In the genomic region with DNA sequence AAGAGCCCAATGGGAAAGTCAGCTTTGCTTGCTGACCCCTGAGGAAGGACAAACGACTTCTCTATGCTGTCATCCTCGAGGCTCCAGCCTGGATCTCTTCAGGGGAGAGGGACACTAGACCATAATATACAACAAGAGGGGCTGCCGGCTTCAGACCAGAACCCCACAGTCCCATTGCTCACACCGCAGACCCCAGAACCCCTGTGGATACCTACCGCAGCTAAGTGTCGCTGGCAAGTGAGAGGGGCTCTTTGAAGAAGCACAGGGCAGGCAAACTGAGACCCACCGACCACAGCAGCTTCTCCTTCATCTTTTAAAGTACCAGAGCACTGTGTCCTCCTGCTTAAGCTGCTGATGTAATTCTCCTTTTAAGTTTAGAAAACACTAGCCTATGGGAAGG, we compare ENCODE assay signal across 21 mouse cellular contexts. TPM values are rescaled to one million over a fixed set of nuclear protein-coding genes. Genes with fewer than 3 reads are reported as not detected.
DNase-seq lines count a peak whose midpoint lies in the region; ATAC-seq lines count a peak whose summit lies in the region.
"Had no signal": no experiment of that assay in that cellular context is flagged by ENCODE, and none has a peak within 500 bp of the region (broad histone marks: within the 10 kb centered on the region; RNA-seq: fewer than 3 reads in every experiment).

No protein-coding gene starts in this region.

- WGBS in forebrain, embryonic 13.5 days, result 12% methylated on average over 7 of the region's 7 CpGs
- 15% methylated on average over 7 of the region's 7 CpGs for WGBS in forebrain, embryonic 11.5 days
- 12% methylated on average over 7 of the region's 7 CpGs for WGBS in kidney, embryonic 14.5 days
- WGBS in neural tube, embryonic 12.5 days, result 4% methylated on average over 7 of the region's 7 CpGs
- whole genome bisulfite sequencing in neural tube, embryonic 14.5 days, result 3% methylated on average over 7 of the region's 7 CpGs

- no peaks in the 10 kb centered on the region for H3K36me3 ChIP-seq in forebrain, embryonic 13.5 days (ENCODE audit: poor library complexity, severe bottlenecking)
- no peaks in the 10 kb centered on the region for H3K36me3 ChIP-seq in forebrain, embryonic 11.5 days (ENCODE audit: control insufficient read depth, insufficient read depth, low read length)
- H3K36me3 ChIP-seq in kidney, embryonic 14.5 days (ENCODE audit: control insufficient read depth, insufficient read depth, low read length), result no peaks in the 10 kb centered on the region
- H3K36me3 ChIP-seq in neural tube, embryonic 12.5 days, result no peaks in the 10 kb centered on the region
- no peaks in the 10 kb centered on the region for H3K36me3 ChIP-seq in neural tube, embryonic 14.5 days (ENCODE audit: control insufficient read depth, insufficient read depth, low read length)
- H3K36me3 ChIP-seq: limb, embryonic 12.5 days; liver, embryonic 12.5 days had no signal

- H3K27ac ChIP-seq in forebrain, embryonic 13.5 days, result 0 out of 2 replicates have a peak overlapping the region, but pooled peaks have one; percentile 66
- no peak overlapping the region; the same call in 1 of the 2 replicates for H3K27ac ChIP-seq in forebrain, embryonic 11.5 days (ENCODE audit: low read depth, low read length)
- H3K27ac ChIP-seq in kidney, embryonic 14.5 days (ENCODE audit: low read depth, low read length), result peak overlapping the region; percentile 85
- no peak overlapping the region for H3K27ac ChIP-seq in neural tube, embryonic 12.5 days
- no peak overlapping the region; the same call in 1 of the 2 replicates for H3K27ac ChIP-seq in neural tube, embryonic 14.5 days (ENCODE audit: low read depth, low read length)
- H3K27ac ChIP-seq: liver, embryonic 12.5 days had no signal

- ATAC-seq in forebrain, embryonic 13.5 days, result no peak
- no peak for ATAC-seq in forebrain, embryonic 11.5 days (replicated peaks; ENCODE audit: low FRiP score)
- no peak for ATAC-seq in kidney, embryonic 14.5 days (ENCODE audit: low FRiP score, low TSS enrichment)
- peak; percentile 21 for ATAC-seq in neural tube, embryonic 12.5 days (ENCODE audit: low FRiP score, low read depth)
- 0 out of 2 replicates have a peak, but pooled peaks have one; percentile 15 for ATAC-seq in neural tube, embryonic 14.5 days (ENCODE audit: low read depth)
- ATAC-seq: liver, embryonic 12.5 days had no signal

- no peaks in the 10 kb centered on the region for H3K27me3 ChIP-seq in forebrain, embryonic 13.5 days
- no peaks in the 10 kb centered on the region for H3K27me3 ChIP-seq in forebrain, embryonic 11.5 days (ENCODE audit: control insufficient read depth, insufficient read depth, low read length)
- H3K27me3 ChIP-seq in kidney, embryonic 14.5 days (ENCODE audit: control insufficient read depth, insufficient read depth, low read length), result no peaks in the 10 kb centered on the region
- no peaks in the 10 kb centered on the region for H3K27me3 ChIP-seq in neural tube, embryonic 12.5 days (replicated peaks)
- no peaks in the 10 kb centered on the region for H3K27me3 ChIP-seq in neural tube, embryonic 14.5 days (ENCODE audit: control insufficient read depth, insufficient read depth, low read length)
- H3K27me3 ChIP-seq: CH12.LX; limb, embryonic 12.5 days had no signal

- no peak overlapping the region for H3K4me2 ChIP-seq in forebrain, embryonic 13.5 days
- H3K4me2 ChIP-seq in forebrain, embryonic 11.5 days (ENCODE audit: low read depth, low read length, severe bottlenecking), result no peak overlapping the region
- no peak overlapping the region for H3K4me2 ChIP-seq in kidney, embryonic 14.5 days (replicated peaks; ENCODE audit: low read depth, low read length)
- H3K4me2 ChIP-seq in neural tube, embryonic 12.5 days (replicated peaks), result no peak overlapping the region
- H3K4me2 ChIP-seq in neural tube, embryonic 14.5 days (ENCODE audit: low read depth, low read length), result no peak overlapping the region
- H3K4me2 ChIP-seq: liver, embryonic 12.5 days had no signal

- no peak overlapping the region for H3K9ac ChIP-seq in forebrain, embryonic 13.5 days
- no peak overlapping the region for H3K9ac ChIP-seq in forebrain, embryonic 11.5 days (ENCODE audit: low read length)
- no peak overlapping the region for H3K9ac ChIP-seq in kidney, embryonic 14.5 days (ENCODE audit: low read depth, low read length)
- no peak overlapping the region for H3K9ac ChIP-seq in neural tube, embryonic 12.5 days
- no peak overlapping the region for H3K9ac ChIP-seq in neural tube, embryonic 14.5 days (replicated peaks; ENCODE audit: low read depth, low read length)
- H3K9ac ChIP-seq: limb, embryonic 12.5 days; liver, embryonic 12.5 days had no signal

- H3K4me3 ChIP-seq in forebrain, embryonic 13.5 days, result no peak overlapping the region
- no peak overlapping the region for H3K4me3 ChIP-seq in forebrain, embryonic 11.5 days (ENCODE audit: low read depth, low read length)
- H3K4me3 ChIP-seq in kidney, embryonic 14.5 days (ENCODE audit: low read length), result no peak overlapping the region
- no peak overlapping the region for H3K4me3 ChIP-seq in neural tube, embryonic 12.5 days
- H3K4me3 ChIP-seq in neural tube, embryonic 14.5 days (ENCODE audit: low read depth, low read length), result no peak overlapping the region
- H3K4me3 ChIP-seq: limb, embryonic 12.5 days; liver, embryonic 12.5 days had no signal

- no peaks in the 10 kb centered on the region for H3K9me3 ChIP-seq in forebrain, embryonic 13.5 days (replicated peaks)
- no peaks in the 10 kb centered on the region for H3K9me3 ChIP-seq in forebrain, embryonic 11.5 days (ENCODE audit: control insufficient read depth, low read length)
- no peaks in the 10 kb centered on the region for H3K9me3 ChIP-seq in kidney, embryonic 14.5 days (ENCODE audit: control insufficient read depth, low read length)
- H3K9me3 ChIP-seq in neural tube, embryonic 12.5 days, result no peaks in the 10 kb centered on the region
- H3K9me3 ChIP-seq in neural tube, embryonic 14.5 days (ENCODE audit: control insufficient read depth, low read length), result no peaks in the 10 kb centered on the region
- H3K9me3 ChIP-seq: limb, embryonic 12.5 days; liver, embryonic 12.5 days had no signal

- peaks cover 29% of the 10 kb centered on the region for H3K4me1 ChIP-seq in forebrain, embryonic 13.5 days
- peaks cover 15% of the 10 kb centered on the region for H3K4me1 ChIP-seq in forebrain, embryonic 11.5 days (replicated peaks; ENCODE audit: control insufficient read depth, insufficient read depth, low read length)
- peaks cover 32% of the 10 kb centered on the region for H3K4me1 ChIP-seq in kidney, embryonic 14.5 days (ENCODE audit: control insufficient read depth, insufficient read depth, low read length)
- peaks cover 26% of the 10 kb centered on the region for H3K4me1 ChIP-seq in neural tube, embryonic 12.5 days
- H3K4me1 ChIP-seq in neural tube, embryonic 14.5 days (ENCODE audit: control insufficient read depth, insufficient read depth, low read length), result peaks cover 13% of the 10 kb centered on the region

- no peak for DNase-seq in forebrain, embryonic 11.5 days (ENCODE audit: low spot score)
- no peak for DNase-seq in kidney, postnatal 4 days
- no peak for DNase-seq in neural tube, embryonic 10.5 days (ENCODE audit: extremely low spot score, low spot score)
- DNase-seq in gastrocnemius, postnatal 4 days (ENCODE audit: low spot score in 2 of 2), result no peak
- DNase-seq: adrenal gland, postnatal 14 days; gastrocnemius, postnatal 25 days; lung, adult 2 months; lung, postnatal 36 days; thymus, postnatal 25 days had no signal

RNA-seq across cellular contexts. Expression of a gene that starts 6.3 kb away (rescaled TPM):
- 3.7 and 5.2 TPM in 2 replicates for polyA plus RNA-seq in forebrain, embryonic 13.5 days (2015; fragmentation: Nextera tagmentation; extraction: Ambion mirVana)
- 0.60 and 1.1 TPM in 2 replicates for polyA plus RNA-seq in forebrain, embryonic 11.5 days (2014; fragmentation: Nextera tagmentation; extraction: Ambion mirVana)
- 0.85 and 1.7 TPM in 2 replicates for polyA plus RNA-seq in kidney, embryonic 14.5 days (2014; fragmentation: Nextera tagmentation; extraction: Ambion mirVana)
- polyA plus RNA-seq in neural tube, embryonic 12.5 days (2016; fragmentation: Nextera tagmentation; extraction: Ambion mirVana), result 1.0 and 1.6 TPM in 2 replicates
- 6.5 and 6.9 TPM in 2 replicates for polyA plus RNA-seq in neural tube, embryonic 14.5 days (2014; fragmentation: Nextera tagmentation; extraction: Ambion mirVana)
- under 1 TPM; 0.39 to 0.96 TPM for total RNA-seq in gastrocnemius, postnatal 4 days (2021)
- total RNA-seq: gastrocnemius, postnatal 25 days; megakaryocyte-erythroid progenitor cell, adult 5-6 weeks; MEL had no signal
- polyA plus RNA-seq: limb, embryonic 12.5 days; liver, embryonic 12.5 days; lung, adult 2 months; small intestine, adult 2 months had no signal

RNA-seq across cellular contexts. Expression of a gene that starts 26.2 kb away (rescaled TPM):
- 0.08 TPM in 1 of 2 replicates, not detected in the other for polyA plus RNA-seq in forebrain, embryonic 13.5 days (2015; fragmentation: Nextera tagmentation; extraction: Ambion mirVana)
- not detected in 2 replicates for polyA plus RNA-seq in forebrain, embryonic 11.5 days (2014; fragmentation: Nextera tagmentation; extraction: Ambion mirVana)
- 0.07 TPM in 1 of 2 replicates, not detected in the other for polyA plus RNA-seq in kidney, embryonic 14.5 days (2014; fragmentation: Nextera tagmentation; extraction: Ambion mirVana)
- polyA plus RNA-seq in neural tube, embryonic 12.5 days (2016; fragmentation: Nextera tagmentation; extraction: Ambion mirVana), result 0.08 TPM in 1 of 2 replicates, not detected in the other
- 0.13 and 0.14 TPM in 2 replicates for polyA plus RNA-seq in neural tube, embryonic 14.5 days (2014; fragmentation: Nextera tagmentation; extraction: Ambion mirVana)
- total RNA-seq in gastrocnemius, postnatal 4 days (2021), result not detected
- total RNA-seq: gastrocnemius, postnatal 25 days; heart, postnatal 10 days; megakaryocyte-erythroid progenitor cell, adult 5-6 weeks had no signal
- polyA plus RNA-seq: embryonic facial prominence, embryonic 14.5 days; limb, embryonic 12.5 days; liver, embryonic 12.5 days had no signal

RNA-seq across cellular contexts. Expression of a gene that starts 40.5 kb away (rescaled TPM):
- polyA plus RNA-seq in forebrain, embryonic 13.5 days (2015; fragmentation: Nextera tagmentation; extraction: Ambion mirVana), result 124 and 129 TPM in 2 replicates
- polyA plus RNA-seq in forebrain, embryonic 11.5 days (2014; fragmentation: Nextera tagmentation; extraction: Ambion mirVana), result 65.3 and 74.7 TPM in 2 replicates
- polyA plus RNA-seq in kidney, embryonic 14.5 days (2014; fragmentation: Nextera tagmentation; extraction: Ambion mirVana), result 145 and 179 TPM in 2 replicates
- polyA plus RNA-seq in neural tube, embryonic 12.5 days (2016; fragmentation: Nextera tagmentation; extraction: Ambion mirVana), result 131 and 138 TPM in 2 replicates
- 93.2 and 105 TPM in 2 replicates for polyA plus RNA-seq in neural tube, embryonic 14.5 days (2014; fragmentation: Nextera tagmentation; extraction: Ambion mirVana)
- total RNA-seq in gastrocnemius, postnatal 4 days (2021), result 10 to 100 TPM; 79.6 to 80.8 TPM

Comparison
In these comparisons a context has a peak if more than half of its experiments do, and no peak if none do; other contexts are left out.
1. H3K27ac ChIP-seq: peak in forebrain, embryonic 13.5 days (single experiment) and kidney, embryonic 14.5 days (single experiment); none in forebrain, embryonic 11.5 days (single experiment), neural tube, embryonic 12.5 days (single experiment) and neural tube, embryonic 14.5 days (single experiment).
2. ATAC-seq: peak in neural tube, embryonic 12.5 days (single experiment) and neural tube, embryonic 14.5 days (single experiment); none in forebrain, embryonic 13.5 days (single experiment), forebrain, embryonic 11.5 days (single experiment) and kidney, embryonic 14.5 days (single experiment).